Mouse (Mus musculus): ENCODE measurements around the gene Prkn.

Prkn gene

GRCm38 (mm10) chr17:11130919-11131318 is 290.7 kb downstream of the Prkn start:
- DNase-seq (ENCODE audit: low read depth): no peak

- no peak for DNase-seq (ENCODE audit: low read depth)
Measured at GRCm38 (mm10) chr17:11142321-11142720, 302.1 kb downstream of the Prkn start.

- DNase-seq (ENCODE audit: low read depth): no peak
Measured at GRCm38 (mm10) chr17:11156119-11156518, 315.9 kb downstream of the Prkn start.

GRCm38 (mm10) chr17:11157536-11157935 is 317.4 kb downstream of the Prkn start:
- no peak for DNase-seq (ENCODE audit: low read depth)

- DNase-seq (ENCODE audit: low read depth): no peak
Measured at GRCm38 (mm10) chr17:11161436-11161835, 321.3 kb downstream of the Prkn start.

- DNase-seq (ENCODE audit: low read depth): no peak
Measured at GRCm38 (mm10) chr17:11162770-11163169, 322.6 kb downstream of the Prkn start.

GRCm38 (mm10) chr17:11187356-11187755 is 347.2 kb downstream of the Prkn start:
- DNase-seq (ENCODE audit: low read depth): no peak

- no peak for DNase-seq (ENCODE audit: low read depth)
Measured at GRCm38 (mm10) chr17:11188494-11188893, 348.3 kb downstream of the Prkn start.

- DNase-seq (ENCODE audit: low read depth): no peak
Measured at GRCm38 (mm10) chr17:11190306-11190705, 350.1 kb downstream of the Prkn start.

GRCm38 (mm10) chr17:11198134-11198533 is 357.9 kb downstream of the Prkn start:
- DNase-seq (ENCODE audit: low read depth): no peak

GRCm38 (mm10) chr17:11209063-11209462 is 368.9 kb downstream of the Prkn start:
- DNase-seq (ENCODE audit: low read depth): peak; percentile 72

- DNase-seq (ENCODE audit: low read depth): no peak
Measured at GRCm38 (mm10) chr17:11211006-11211405, 370.8 kb downstream of the Prkn start.

- DNase-seq (ENCODE audit: low read depth): no peak
Measured at GRCm38 (mm10) chr17:11211591-11211990, 371.4 kb downstream of the Prkn start.

GRCm38 (mm10) chr17:11213689-11214088 is 373.5 kb downstream of the Prkn start:
- DNase-seq (ENCODE audit: low read depth): no peak

GRCm38 (mm10) chr17:11229011-11229410 is 388.8 kb downstream of the Prkn start:
- no peak for DNase-seq (ENCODE audit: low read depth)

GRCm38 (mm10) chr17:11229426-11229825 is 389.2 kb downstream of the Prkn start:
- no peak for DNase-seq (ENCODE audit: low read depth)

GRCm38 (mm10) chr17:11230604-11231395 is 390.6 kb downstream of the Prkn start:
- no peak for DNase-seq (ENCODE audit: low read depth)

GRCm38 (mm10) chr17:11235273-11235672 is 395.1 kb downstream of the Prkn start:
- DNase-seq (ENCODE audit: low read depth): no peak

GRCm38 (mm10) chr17:11245040-11245439 is 404.9 kb downstream of the Prkn start:
- DNase-seq (ENCODE audit: low read depth): no peak

GRCm38 (mm10) chr17:11249216-11249615 is 409.0 kb downstream of the Prkn start:
- DNase-seq (ENCODE audit: low read depth): no peak

- no peak for DNase-seq (ENCODE audit: low read depth)
Measured at GRCm38 (mm10) chr17:11260663-11261062, 420.5 kb downstream of the Prkn start.

GRCm38 (mm10) chr17:11261679-11262078 is 421.5 kb downstream of the Prkn start:
- DNase-seq (ENCODE audit: low read depth): no peak

GRCm38 (mm10) chr17:11267951-11268350 is 427.8 kb downstream of the Prkn start:
- no peak for DNase-seq (ENCODE audit: low read depth)

- no peak for DNase-seq (ENCODE audit: low read depth)
Measured at GRCm38 (mm10) chr17:11270179-11270578, 430.0 kb downstream of the Prkn start.

All from NIH3T3 (cell line).